Mouse (Mus musculus) hindbrain, embryonic 15.5 days (tissue): ENCODE results near the gene Zfp629. TPM values are rescaled to one million over a fixed set of nuclear protein-coding genes. Genes with fewer than 3 reads are reported as not detected.
A peak's percentile ranks its signal among the peaks of the same experiment; 100 is the strongest.

Experiments used
- ATAC-seq: fragments of 200-750 bp; cut with Nextera tagmentation; 2 replicates; pipeline ENCODE4 v1.8.0; 2017; ENCODE audit warnings: low read depth, moderate number of reproducible peaks, moderate TSS enrichment; ENCODE audit not compliant: low FRiP score
- H3K27ac ChIP-seq: fragments of 300-500 bp; sonication (generic); replicated peaks from 2 replicates; pipeline ENCODE4 v1.5.1; 2015; ENCODE audit warnings: mild to moderate bottlenecking, inconsistent platforms
- H3K27me3 ChIP-seq: fragments of 300-500 bp; sonication (generic); 2 replicates; pipeline ENCODE4 v1.6.1; 2015; ENCODE audit warnings: control low read depth, inconsistent platforms
- H3K36me3 ChIP-seq: fragments of 300-500 bp; sonication (generic); 2 replicates; pipeline ENCODE4 v1.6.1; 2015; ENCODE audit warnings: control low read depth, inconsistent platforms
- H3K4me1 ChIP-seq: fragments of 300-500 bp; sonication (generic); replicated peaks from 2 replicates; pipeline ENCODE4 v1.6.1; 2015; ENCODE audit warnings: control low read depth, inconsistent platforms
- H3K4me2 ChIP-seq: fragments of 300-500 bp; sonication (generic); 2 replicates; pipeline ENCODE4 v1.6.1; 2015; ENCODE audit warnings: moderate library complexity, mild to moderate bottlenecking, inconsistent platforms
- H3K4me3 ChIP-seq: fragments of 300-500 bp; sonication (generic); 2 replicates; pipeline ENCODE4 v1.5.1; 2015; ENCODE audit warnings: mild to moderate bottlenecking, inconsistent platforms
- H3K9ac ChIP-seq: fragments of 300-500 bp; sonication (generic); 2 replicates; pipeline ENCODE4 v1.6.1; 2015; ENCODE audit warnings: inconsistent platforms
- H3K9me3 ChIP-seq: fragments of 300-500 bp; sonication (generic); 2 replicates; pipeline ENCODE4 v1.6.1; 2016; ENCODE audit warnings: control low read depth, inconsistent platforms
- WGBS: fragments of 180-500 bp; shearing (Covaris S2); methylation state at CpG from one replicate; pipeline ENCODE4 v1.1.7; 2015; 5-methylcytosine and 5-hydroxymethylcytosine counted together
- polyA plus RNA-seq: library from polyadenylated mRNA; unstranded; fragments of >200 nt; fragmentation: Nextera tagmentation; extraction: Ambion mirVana; gene quantifications from 2 replicates; pipeline ENCODE4 v1.2.1, GENCODE M21; 2015

The Zfp629 gene
- polyA plus RNA-seq, 1 experiment from 2014 or later: 18.7 TPM

DNA sequence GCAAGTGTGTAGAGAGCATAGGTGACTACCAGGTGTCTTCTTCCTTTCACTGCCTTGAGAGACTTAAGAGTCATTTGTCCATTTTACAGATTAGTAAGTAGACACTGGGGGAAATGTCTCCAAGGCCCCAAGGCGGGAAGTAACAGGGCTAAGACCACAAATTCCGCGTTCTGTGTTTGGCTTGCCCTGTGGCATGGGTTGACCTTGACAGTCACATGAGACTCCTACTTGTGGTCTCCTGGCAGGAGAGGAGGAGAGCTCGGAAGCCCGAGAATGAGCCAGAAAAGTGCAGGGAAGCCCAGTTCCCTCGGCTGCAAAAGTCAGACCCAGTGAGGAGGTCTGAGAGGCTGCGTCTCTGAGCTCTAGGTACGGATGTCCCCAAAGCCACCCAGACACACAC is 2.1 kb downstream of the Zfp629 start:
- peaks cover 41% of the 10 kb centered on the region for H3K36me3 ChIP-seq
- H3K9ac ChIP-seq: no peak overlapping the region
- H3K9me3 ChIP-seq: no peaks in the 10 kb centered on the region
- peak overlapping the region; percentile 71 for H3K4me2 ChIP-seq
- H3K27ac ChIP-seq: no peak overlapping the region
- ATAC-seq: no peak
- H3K4me3 ChIP-seq: peak overlapping the region; percentile 99; the same call in 1 of the 2 replicates
- H3K27me3 ChIP-seq: no peaks in the 10 kb centered on the region
- 89% methylated on average over 8 of the region's 8 CpGs for WGBS
- peaks cover 34% of the 10 kb centered on the region for H3K4me1 ChIP-seq

DNA sequence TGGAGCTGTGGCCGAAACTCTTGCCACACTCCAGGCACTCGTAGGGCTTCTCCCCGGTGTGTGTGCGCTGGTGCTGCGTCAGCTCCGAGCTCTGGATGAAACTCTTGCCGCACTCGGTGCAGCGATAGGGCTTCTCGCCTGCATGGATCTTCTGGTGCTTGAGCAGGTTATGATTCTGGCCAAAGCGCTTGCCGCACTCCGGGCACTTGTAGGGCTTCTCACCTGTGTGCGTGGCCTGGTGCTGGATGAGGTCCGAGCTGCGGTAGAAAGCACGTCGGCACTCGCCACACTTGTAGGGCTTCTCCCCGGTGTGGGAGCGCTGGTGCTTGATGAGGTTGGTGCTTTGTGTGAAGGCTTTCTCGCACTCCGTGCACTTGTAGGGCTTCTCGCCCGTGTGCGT is 4.0 kb downstream of the Zfp629 start:
- H3K36me3 ChIP-seq: peaks cover 60% of the 10 kb centered on the region
- no peaks in the 10 kb centered on the region for H3K27me3 ChIP-seq
- H3K9me3 ChIP-seq: no peaks in the 10 kb centered on the region
- H3K9ac ChIP-seq: no peak overlapping the region
- H3K4me1 ChIP-seq: peaks cover 22% of the 10 kb centered on the region
- ATAC-seq: no peak
- H3K27ac ChIP-seq: no peak overlapping the region
- no peak overlapping the region for H3K4me2 ChIP-seq
- H3K4me3 ChIP-seq: no peak overlapping the region
- WGBS: 95% methylated on average over 26 of the region's 26 CpGs

DNA sequence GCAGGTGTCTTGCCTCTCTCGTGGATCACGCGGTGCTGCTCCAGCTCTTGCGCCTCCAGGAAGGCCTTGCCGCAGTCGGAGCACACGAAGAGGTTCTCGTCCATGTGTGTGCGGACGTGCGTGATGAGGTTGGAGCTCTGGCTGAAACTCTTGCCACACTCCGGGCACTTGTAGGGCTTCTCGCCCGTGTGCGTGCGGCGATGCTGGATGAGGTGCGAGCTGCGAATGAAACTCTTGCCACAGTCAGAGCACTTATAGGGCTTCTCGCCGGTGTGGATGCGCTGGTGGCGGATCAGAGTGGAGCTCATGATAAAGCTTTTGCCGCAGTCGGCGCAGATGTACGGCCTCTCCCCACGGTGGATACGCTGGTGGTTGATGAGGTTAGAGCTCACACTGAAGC is 4.6 kb downstream of the Zfp629 start:
- H3K4me2 ChIP-seq: no peak overlapping the region
- peaks cover 62% of the 10 kb centered on the region for H3K36me3 ChIP-seq
- H3K9me3 ChIP-seq: no peaks in the 10 kb centered on the region
- no peak for ATAC-seq
- no peak overlapping the region for H3K9ac ChIP-seq
- H3K27ac ChIP-seq: no peak overlapping the region
- H3K4me3 ChIP-seq: no peak overlapping the region
- 97% methylated on average over 29 of the region's 29 CpGs for WGBS
- H3K27me3 ChIP-seq: no peaks in the 10 kb centered on the region
- peaks cover 16% of the 10 kb centered on the region for H3K4me1 ChIP-seq

DNA sequence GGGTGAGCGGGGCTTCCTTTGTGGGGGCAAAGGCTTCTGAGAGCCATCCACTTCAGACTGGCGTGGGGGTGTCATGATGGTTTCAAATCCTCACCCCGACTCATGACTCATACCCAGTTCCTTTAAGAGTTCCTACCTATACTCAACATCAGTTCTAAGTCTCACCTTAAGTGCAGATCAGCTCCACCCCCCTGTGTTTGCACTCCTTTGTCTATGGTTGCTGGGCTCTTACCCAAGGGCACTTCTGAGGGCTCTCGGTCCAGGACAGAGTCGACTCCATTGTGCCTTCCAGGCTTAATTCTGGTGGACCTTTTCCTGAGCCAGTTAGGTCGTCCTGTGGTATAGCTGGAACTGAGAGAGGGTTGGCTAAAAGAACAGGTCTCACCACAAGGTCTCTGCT is 8.4 kb downstream of the Zfp629 start:
- no peaks in the 10 kb centered on the region for H3K9me3 ChIP-seq
- no peak for ATAC-seq
- no peak overlapping the region for H3K4me2 ChIP-seq
- no peaks in the 10 kb centered on the region for H3K27me3 ChIP-seq
- 86% methylated on average over 6 of the region's 6 CpGs for WGBS
- peaks cover 77% of the 10 kb centered on the region for H3K36me3 ChIP-seq
- H3K9ac ChIP-seq: no peak overlapping the region
- H3K4me3 ChIP-seq: no peak overlapping the region
- no peak overlapping the region for H3K27ac ChIP-seq
- no peaks in the 10 kb centered on the region for H3K4me1 ChIP-seq

DNA sequence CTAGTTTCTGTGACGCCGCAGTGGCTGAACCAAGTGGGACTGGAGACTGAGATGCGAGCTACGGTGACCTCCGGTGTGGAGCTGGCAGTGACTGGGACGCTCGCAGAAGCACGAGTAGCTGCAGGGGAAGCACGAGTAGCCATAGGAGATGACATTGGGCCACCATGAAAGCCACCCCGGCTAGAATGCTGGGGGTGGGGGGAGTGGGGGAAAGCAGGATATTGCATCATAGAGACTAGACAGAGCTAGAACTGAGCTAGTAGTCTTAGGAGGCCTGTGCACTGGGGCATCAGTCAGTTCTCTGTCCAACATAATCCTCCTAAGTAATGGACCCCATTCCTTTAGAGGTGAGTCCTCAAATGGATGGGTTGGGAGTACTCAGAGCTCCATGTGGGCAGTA is 11.3 kb downstream of the Zfp629 start:
- Histone ChIP-seq H3K9ac (no peak overlapping the region), H3K36me3 (peaks cover 72% of the 10 kb centered on the region)
- WGBS: 90% methylated on average over 10 of the region's 10 CpGs

DNA sequence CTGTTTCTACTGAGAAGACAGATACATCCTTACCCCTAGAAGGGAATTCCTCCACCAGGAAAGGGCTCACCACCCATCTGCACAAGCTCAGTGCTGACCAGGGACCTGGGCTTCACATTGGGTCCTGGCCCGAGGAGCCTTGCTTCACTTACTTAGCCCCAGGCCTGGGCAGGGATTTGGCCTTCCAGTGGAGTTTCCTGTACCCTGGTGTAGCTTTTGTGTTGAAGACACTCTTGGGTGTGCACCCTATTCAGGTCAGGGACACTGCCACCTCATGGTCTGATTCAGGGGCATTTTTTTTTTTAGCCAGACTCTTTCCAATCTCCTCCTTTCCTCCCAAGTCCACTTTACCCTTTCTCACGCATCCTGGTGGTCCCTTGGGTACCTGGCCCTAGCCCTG is 12.7 kb downstream of the Zfp629 start:
- 97% methylated on average over 2 of the region's 2 CpGs for WGBS
- Histone ChIP-seq H3K9ac (no peak overlapping the region), H3K4me1 (no peaks in the 10 kb centered on the region), H3K9me3 (no peaks in the 10 kb centered on the region), H3K27me3 (no peaks in the 10 kb centered on the region), H3K36me3 (peaks cover 71% of the 10 kb centered on the region), H3K4me3 (no peak overlapping the region), H3K27ac (no peak overlapping the region), H3K4me2 (no peak overlapping the region)
- ATAC-seq: no peak

More for the DNA sequence above, 11.3 kb downstream of the Zfp629 start:
- no peak for ATAC-seq
- no peak overlapping the region for H3K27ac ChIP-seq
- no peaks in the 10 kb centered on the region for H3K4me1 ChIP-seq
- no peaks in the 10 kb centered on the region for H3K27me3 ChIP-seq
- H3K4me2 ChIP-seq: no peak overlapping the region
- no peak overlapping the region for H3K4me3 ChIP-seq
- no peaks in the 10 kb centered on the region for H3K9me3 ChIP-seq

DNA sequence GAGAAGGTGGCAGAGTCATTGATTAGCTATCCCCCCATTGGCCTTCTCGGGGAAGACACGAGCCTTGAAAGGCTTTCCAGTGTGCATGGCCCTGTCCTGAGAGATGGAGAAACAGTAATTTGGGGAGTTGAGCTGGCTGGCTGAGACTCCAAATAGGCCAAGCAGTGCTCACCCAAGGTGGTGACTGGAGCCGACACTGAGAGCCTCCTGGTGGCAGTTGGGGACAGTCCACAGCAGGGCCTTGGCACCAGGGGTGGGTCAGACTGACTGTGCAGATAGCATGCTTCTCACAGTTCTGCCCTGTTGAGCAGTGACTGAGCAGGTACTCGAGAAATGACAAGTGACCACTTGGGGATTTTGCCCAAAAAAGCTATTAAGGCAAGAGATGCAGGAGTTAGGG is 13.9 kb downstream of the Zfp629 start:
- H3K4me2 ChIP-seq: no peak overlapping the region
- no peak overlapping the region for H3K4me3 ChIP-seq
- H3K4me1 ChIP-seq: no peaks in the 10 kb centered on the region
- H3K36me3 ChIP-seq: peaks cover 70% of the 10 kb centered on the region
- no peak overlapping the region for H3K9ac ChIP-seq
- WGBS: 85% methylated on average over 4 of the region's 4 CpGs
- no peak for ATAC-seq
- H3K9me3 ChIP-seq: no peaks in the 10 kb centered on the region
- H3K27ac ChIP-seq: no peak overlapping the region
- H3K27me3 ChIP-seq: no peaks in the 10 kb centered on the region

DNA sequence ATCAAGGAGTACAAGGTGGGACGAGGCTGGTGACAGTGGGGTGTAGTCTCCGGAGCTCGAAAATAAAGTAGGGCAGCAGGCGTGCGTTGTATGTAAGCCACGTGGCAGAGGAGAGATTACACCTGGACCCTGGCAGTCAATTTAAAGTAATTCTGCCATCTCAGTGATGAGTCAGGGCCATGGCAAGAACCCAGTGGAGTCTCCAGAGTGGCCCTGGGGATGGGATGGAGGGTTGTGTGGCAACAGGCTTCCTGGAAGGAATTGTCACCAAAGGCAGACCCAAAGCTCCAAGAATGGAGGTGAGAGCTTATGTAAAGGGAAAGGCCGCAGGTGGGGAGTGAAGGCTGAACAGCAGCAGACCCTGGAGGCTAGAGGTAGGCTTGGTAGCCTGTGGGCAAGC is 15.0 kb downstream of the Zfp629 start:
- no peaks in the 10 kb centered on the region for H3K9me3 ChIP-seq
- no peak for ATAC-seq
- H3K27ac ChIP-seq: no peak overlapping the region
- H3K9ac ChIP-seq: no peak overlapping the region
- no peaks in the 10 kb centered on the region for H3K27me3 ChIP-seq
- H3K4me3 ChIP-seq: no peak overlapping the region
- no peak overlapping the region for H3K4me2 ChIP-seq
- WGBS: 96% methylated on average over 7 of the region's 7 CpGs
- peaks cover 77% of the 10 kb centered on the region for H3K36me3 ChIP-seq
- no peaks in the 10 kb centered on the region for H3K4me1 ChIP-seq

DNA sequence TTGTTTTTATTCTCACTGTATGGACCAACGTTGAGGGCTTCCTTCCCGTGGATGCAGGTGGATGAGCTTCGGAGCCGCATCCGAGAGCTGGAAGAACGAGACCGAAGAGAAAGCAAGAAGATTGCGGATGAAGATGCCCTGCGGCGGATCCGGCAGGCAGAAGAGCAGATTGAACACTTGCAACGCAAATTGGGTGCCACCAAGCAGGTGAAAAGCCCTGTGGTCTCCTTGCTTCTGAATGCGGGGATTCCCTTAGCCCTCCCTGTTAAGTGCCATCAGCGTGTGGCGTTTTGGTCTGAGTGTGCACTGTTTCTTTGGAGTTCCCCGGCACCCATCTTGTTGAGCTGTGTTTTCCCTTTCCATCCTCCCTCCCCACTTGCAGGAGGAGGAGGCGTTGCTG is 18.9 kb downstream of the Zfp629 start:
- 96% methylated on average over 17 of the region's 17 CpGs for WGBS
- Histone ChIP-seq H3K4me1 (no peaks in the 10 kb centered on the region), H3K4me3 (no peak overlapping the region), H3K9ac (no peak overlapping the region), H3K9me3 (no peaks in the 10 kb centered on the region), H3K4me2 (no peak overlapping the region), H3K27ac (no peak overlapping the region), H3K36me3 (peaks cover 92% of the 10 kb centered on the region), H3K27me3 (no peaks in the 10 kb centered on the region)
- ATAC-seq: no peak

DNA sequence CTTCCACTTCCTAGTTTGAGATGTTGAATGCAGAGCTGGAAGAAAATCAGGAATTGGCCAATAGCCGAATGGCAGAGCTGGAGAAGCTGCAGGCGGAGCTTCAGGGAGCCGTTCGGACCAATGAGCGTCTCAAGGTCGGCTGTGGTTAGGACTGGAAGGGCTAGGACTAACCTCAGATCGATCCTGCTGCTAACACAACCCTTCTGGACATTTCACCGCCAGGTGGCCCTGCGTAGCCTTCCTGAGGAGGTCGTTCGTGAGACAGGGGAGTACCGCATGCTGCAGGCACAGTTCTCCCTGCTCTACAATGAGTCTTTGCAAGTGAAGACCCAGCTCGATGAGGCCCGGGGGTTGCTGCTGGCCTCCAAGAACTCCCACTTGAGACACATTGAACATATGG is 23.0 kb downstream of the Zfp629 start:
- no peak overlapping the region for H3K9ac ChIP-seq
- peaks cover 65% of the 10 kb centered on the region for H3K36me3 ChIP-seq
- WGBS: 93% methylated on average over 14 of the region's 14 CpGs
- H3K4me1 ChIP-seq: peaks cover 14% of the 10 kb centered on the region
- no peaks in the 10 kb centered on the region for H3K9me3 ChIP-seq
- H3K27ac ChIP-seq: no peak overlapping the region
- no peak overlapping the region for H3K4me2 ChIP-seq
- H3K4me3 ChIP-seq: no peak overlapping the region
- H3K27me3 ChIP-seq: no peaks in the 10 kb centered on the region
- ATAC-seq: no peak

DNA sequence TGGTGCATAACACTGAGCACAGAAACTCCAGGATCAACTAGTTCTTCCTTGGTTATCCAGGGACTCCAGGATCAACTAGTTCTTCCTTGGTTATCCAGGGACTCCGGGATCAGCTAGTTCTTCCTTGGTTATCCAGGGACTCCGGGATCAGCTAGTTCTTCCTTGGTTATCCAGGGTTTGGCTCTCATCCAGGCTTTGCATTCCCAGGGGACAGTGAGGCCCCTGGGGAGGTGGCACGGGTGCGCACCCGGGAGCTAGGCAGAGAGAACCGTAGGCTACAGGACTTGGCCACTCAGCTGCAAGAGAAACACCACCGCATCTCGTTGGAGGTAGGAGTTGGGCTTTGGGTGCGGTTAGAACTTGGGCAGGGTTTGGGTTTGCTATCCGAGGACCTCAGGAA is 24.5 kb downstream of the Zfp629 start:
- ATAC-seq: no peak
- Histone ChIP-seq H3K9me3 (no peaks in the 10 kb centered on the region), H3K4me2 (no peak overlapping the region), H3K27me3 (no peaks in the 10 kb centered on the region), H3K36me3 (peaks cover 51% of the 10 kb centered on the region), H3K9ac (no peak overlapping the region), H3K27ac (no peak overlapping the region), H3K4me1 (peaks cover 20% of the 10 kb centered on the region), H3K4me3 (no peak overlapping the region)
- WGBS: 89% methylated on average over 10 of the region's 10 CpGs

DNA sequence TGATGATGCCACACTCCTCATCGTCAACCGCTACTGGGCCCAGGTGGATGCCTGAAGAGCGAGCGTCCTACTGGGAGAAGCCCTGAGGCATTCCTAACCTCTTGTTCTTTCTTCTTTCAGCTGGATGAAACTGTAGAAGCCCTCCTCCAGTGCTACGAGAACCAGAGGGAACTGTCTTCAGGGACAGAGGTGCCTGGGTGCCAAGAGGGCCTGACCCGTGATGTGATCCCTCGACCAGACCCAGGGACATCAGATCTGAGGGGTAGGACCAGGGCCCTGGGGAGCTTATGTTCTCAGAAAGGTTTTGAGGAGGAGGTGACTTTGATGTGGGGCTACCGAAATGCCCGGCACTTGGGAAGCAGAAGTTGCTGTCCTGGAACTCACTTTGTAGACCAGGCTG is 26.0 kb downstream of the Zfp629 start:
- Histone ChIP-seq H3K4me1 (peaks cover 20% of the 10 kb centered on the region), H3K27me3 (no peaks in the 10 kb centered on the region), H3K27ac (no peak overlapping the region), H3K4me3 (peak overlapping the region; percentile 84), H3K4me2 (peak overlapping the region; percentile 94), H3K9me3 (no peaks in the 10 kb centered on the region), H3K36me3 (peaks cover 39% of the 10 kb centered on the region), H3K9ac (no peak overlapping the region)
- no peak for ATAC-seq
- 92% methylated on average over 9 of the region's 9 CpGs for WGBS

DNA sequence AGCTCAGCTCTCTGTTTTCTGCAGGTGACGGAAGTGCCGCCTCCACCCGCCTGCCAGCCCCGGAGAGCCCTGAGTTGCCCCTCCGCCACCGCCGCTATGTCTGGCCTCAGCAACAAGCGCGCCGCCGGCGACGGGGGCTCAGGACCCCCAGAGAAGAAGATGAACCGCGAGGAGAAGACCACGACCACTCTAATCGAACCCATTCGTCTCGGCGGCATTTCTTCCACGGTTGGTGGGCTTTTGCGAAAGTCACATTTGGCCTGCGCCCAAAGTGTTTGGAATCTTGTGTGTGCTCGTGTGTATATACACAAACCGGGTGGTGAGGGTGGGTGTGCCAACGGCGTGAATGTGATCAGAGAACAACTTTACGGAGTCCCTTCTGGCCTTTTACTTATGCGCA is 26.7 kb downstream of the Zfp629 start:
- Histone ChIP-seq H3K4me2 (peak overlapping the region; percentile 94), H3K36me3 (peaks cover 39% of the 10 kb centered on the region), H3K9ac (peak overlapping the region; percentile 81), H3K27me3 (no peaks in the 10 kb centered on the region), H3K9me3 (no peaks in the 10 kb centered on the region), H3K27ac (peak overlapping the region; percentile 81), H3K4me1 (peaks cover 20% of the 10 kb centered on the region), H3K4me3 (peak overlapping the region; percentile 84)
- ATAC-seq: no peak
- 4% methylated on average over 29 of the region's 29 CpGs for WGBS
